Mouse (Mus musculus) lung, adult 2 months (tissue): ENCODE results near the gene Gadl1. TPM values are rescaled to one million over a fixed set of nuclear protein-coding genes. Genes with fewer than 3 reads are reported as not detected.

Experiments
- DNase-seq: peaks from one replicate; pipeline ENCODE4 v3.0.0; 2022
- H3K4me1 ChIP-seq: fragments of 200-500 bp; 2 replicates; pipeline ENCODE4 v1.6.1; 2011; ENCODE audit warnings: low read length; ENCODE audit not compliant: control insufficient read depth, insufficient read depth
- H3K4me3 ChIP-seq: fragments of 200-500 bp; replicated peaks from 2 replicates; pipeline ENCODE3; 2011; ENCODE audit warnings: low read depth, mild to moderate bottlenecking, control low read depth, low read length; ENCODE audit errors: extremely low read depth
- CTCF ChIP-seq: fragments of 200-500 bp; IDR thresholded peaks from 2 replicates; pipeline ENCODE4 v1.5.1; 2011; ENCODE audit warnings: mild to moderate bottlenecking, low read length, control low read depth; ENCODE audit not compliant: insufficient read depth
- POLR2A ChIP-seq: fragments of 200-500 bp; IDR thresholded peaks from 2 replicates; pipeline ENCODE4 v1.6.1; 2011; ENCODE audit warnings: low read depth, mild to moderate bottlenecking, control low read depth, low read length, borderline replicate concordance; ENCODE audit errors: extremely low read depth
- WGBS: fragments of 180-500 bp; shearing (Covaris S2); methylation state at CpG from one replicate; pipeline ENCODE4 v1.1.7; 2018; 5-methylcytosine and 5-hydroxymethylcytosine counted together
- polyA plus RNA-seq: library from polyadenylated mRNA; depleted of rRNA; stranded (reverse); fragments of >200 nt; gene quantifications from 2 replicates; pipeline ENCODE4 v1.2.3, GENCODE M21; 2012

Gadl1 gene
- polyA plus RNA-seq, 1 experiment, result 0.05 TPM

GRCm38 (mm10) chr9:115933243-115933964 lies 24.1 kb downstream of the Gadl1 start:
- Histone ChIP-seq H3K4me3 (no peak overlapping the region), H3K4me1 (no peaks in the 10 kb centered on the region)
- 67% methylated on average over 7 of the region's 7 CpGs for WGBS
- DNase-seq, result no peak
- TF ChIP-seq CTCF (no peak), POLR2A (no peak)

DNA sequence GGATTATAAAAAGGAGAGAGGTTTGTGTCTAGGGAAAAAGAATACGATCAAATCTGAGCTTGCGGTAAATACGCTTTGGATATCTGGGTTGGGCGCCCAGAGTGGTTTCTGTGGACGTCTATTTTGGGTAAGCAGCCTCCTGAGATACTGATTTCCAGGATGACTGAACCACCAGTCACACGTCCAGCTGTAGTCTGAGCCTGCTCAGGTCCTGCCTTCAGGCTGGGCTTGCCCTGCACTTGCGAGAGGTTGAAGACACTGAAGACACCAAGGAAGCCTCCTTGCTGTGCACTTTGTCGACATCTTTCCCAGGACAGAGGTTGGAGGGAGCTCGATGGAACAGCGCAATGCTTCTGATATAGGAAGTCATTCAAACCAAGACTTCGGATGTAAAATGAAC lies 25.0 kb downstream of the Gadl1 start:
- no peak for TF ChIP-seq POLR2A
- TF ChIP-seq CTCF, result no peak
- 85% methylated on average over 11 of the region's 11 CpGs for WGBS
- Histone ChIP-seq H3K4me3 (no peak overlapping the region), H3K4me1 (no peaks in the 10 kb centered on the region)
- no peak for DNase-seq

DNA sequence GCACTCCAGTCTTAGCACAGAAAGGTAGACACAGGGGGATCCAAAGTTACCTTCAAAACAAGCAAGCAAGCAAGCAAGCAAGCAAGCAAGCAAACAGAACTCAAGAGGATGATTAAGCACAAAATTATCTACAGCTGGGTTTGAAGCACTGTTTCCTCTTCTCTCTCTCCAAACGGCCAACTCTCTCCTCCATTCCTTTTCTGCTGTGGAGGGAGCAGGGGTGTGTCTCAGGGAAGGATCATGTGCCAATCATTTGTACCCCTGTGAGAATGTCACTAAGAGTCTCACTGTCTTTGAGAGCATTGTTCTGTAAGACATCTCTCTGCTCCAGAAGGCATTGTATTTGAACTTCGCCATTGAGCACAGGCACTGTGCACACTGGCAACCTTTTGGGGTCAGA lies 27.1 kb downstream of the Gadl1 start:
- TF ChIP-seq CTCF (no peak), POLR2A (no peak)
- no peak for DNase-seq
- Histone ChIP-seq H3K4me3 (no peak overlapping the region), H3K4me1 (no peaks in the 10 kb centered on the region)
- 56% methylated on average over 2 of the region's 2 CpGs for WGBS

DNA sequence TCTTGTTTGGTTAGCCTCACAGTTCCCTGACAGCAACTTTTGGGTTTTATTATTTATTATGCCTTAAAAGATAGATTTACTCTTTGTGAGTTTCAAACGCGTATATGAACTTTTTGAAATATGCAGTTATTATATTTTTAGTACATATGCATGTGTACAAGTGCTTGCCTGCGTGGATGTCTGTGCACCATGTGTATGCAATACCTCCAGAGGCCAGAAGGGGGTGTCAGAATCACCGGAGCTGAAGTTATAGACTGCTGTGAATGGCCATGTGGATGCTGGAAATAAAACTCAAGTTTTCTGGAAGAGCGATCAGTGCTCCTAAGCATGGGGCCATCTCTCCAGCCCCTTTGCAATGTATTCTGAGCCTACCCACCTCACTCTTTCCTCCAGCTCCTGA lies 28.7 kb downstream of the Gadl1 start:
- no peak overlapping the region for H3K4me3 ChIP-seq
- TF ChIP-seq CTCF, result no peak
- no peak for TF ChIP-seq POLR2A
- WGBS, result 97% methylated on average over 5 of the region's 5 CpGs
- H3K4me1 ChIP-seq, result no peaks in the 10 kb centered on the region
- DNase-seq, result no peak

GRCm38 (mm10) chr9:115939420-115939819 lies 30.2 kb downstream of the Gadl1 start:
- no peak for DNase-seq
- Histone ChIP-seq H3K4me1 (no peaks in the 10 kb centered on the region), H3K4me3 (no peak overlapping the region)
- 77% methylated on average over 3 of the region's 3 CpGs for WGBS
- TF ChIP-seq CTCF (no peak), POLR2A (no peak)

DNA sequence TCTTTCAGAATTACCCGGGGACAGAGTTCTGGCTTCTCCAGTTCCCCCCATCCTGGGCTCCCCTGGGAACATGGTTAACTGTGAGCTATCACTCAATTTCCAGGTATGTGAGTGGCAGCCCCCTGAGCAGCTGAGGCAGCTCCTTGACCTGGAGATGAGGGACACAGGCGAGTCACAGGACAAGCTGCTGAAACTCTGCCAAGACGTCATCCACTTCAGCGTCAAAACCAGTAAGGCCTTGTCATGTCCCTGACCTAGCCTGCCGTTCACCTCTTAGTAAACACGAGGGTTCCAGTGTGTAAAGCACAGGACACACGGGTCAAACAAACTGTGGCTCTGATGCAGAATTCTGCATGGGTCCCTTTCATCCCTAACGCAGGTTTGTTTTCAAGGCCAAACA lies 31.9 kb downstream of the Gadl1 start:
- no peak overlapping the region for H3K4me3 ChIP-seq
- TF ChIP-seq POLR2A (no peak), CTCF (no peak)
- no peaks in the 10 kb centered on the region for H3K4me1 ChIP-seq
- WGBS, result 33% methylated on average over 8 of the region's 8 CpGs
- no peak for DNase-seq

- Histone ChIP-seq H3K4me3 (no peak overlapping the region), H3K4me1 (no peaks in the 10 kb centered on the region)
- DNase-seq, result no peak
- WGBS, result 79% methylated on average over 4 of the region's 4 CpGs
- no peak for TF ChIP-seq POLR2A
Observed at GRCm38 (mm10) chr9:115942486-115942885, 33.2 kb downstream of the Gadl1 start.

DNA sequence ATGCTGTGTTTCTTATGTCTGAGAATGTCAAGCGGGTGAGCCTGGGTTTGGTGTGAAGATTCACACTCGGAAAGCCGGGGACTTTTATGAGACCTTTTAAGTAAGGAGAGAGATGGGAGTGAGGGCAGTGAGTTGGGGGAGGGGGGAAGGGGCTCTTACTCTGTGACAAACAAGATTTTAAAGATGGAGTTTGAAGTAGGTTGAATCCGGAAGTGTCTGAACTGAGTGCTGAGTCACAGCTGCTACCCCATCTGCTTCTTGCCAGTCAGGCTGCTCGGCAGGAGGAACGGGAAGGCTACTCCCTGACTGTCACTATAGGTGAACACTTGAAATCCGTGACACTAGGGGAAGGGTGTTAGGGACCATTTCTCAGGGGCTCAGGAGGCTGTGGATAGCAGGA lies 33.7 kb downstream of the Gadl1 start:
- DNase-seq, result no peak
- 47% methylated on average over 7 of the region's 7 CpGs for WGBS
- no peak overlapping the region for H3K4me3 ChIP-seq
- TF ChIP-seq CTCF, result no peak
- TF ChIP-seq POLR2A, result no peak
- H3K4me1 ChIP-seq, result no peaks in the 10 kb centered on the region

- no peak overlapping the region for H3K4me3 ChIP-seq
- TF ChIP-seq POLR2A (no peak), CTCF (no peak)
- no peaks in the 10 kb centered on the region for H3K4me1 ChIP-seq
- DNase-seq, result no peak
- 94% methylated on average over 10 of the region's 10 CpGs for WGBS
Observed at GRCm38 (mm10) chr9:115943577-115944320, 34.5 kb downstream of the Gadl1 start.

- Histone ChIP-seq H3K4me1 (no peaks in the 10 kb centered on the region), H3K4me3 (no peak overlapping the region)
- TF ChIP-seq CTCF (no peak), POLR2A (no peak)
- 83% methylated on average over 7 of the region's 7 CpGs for WGBS
- DNase-seq, result no peak
Observed at GRCm38 (mm10) chr9:115965056-115965455, 55.8 kb downstream of the Gadl1 start.
